Mouse (Mus musculus) ES-CJ7 (cell line): ENCODE measurements around the gene AW822073.
"Not testable (repeated sequence)": the region's sequence is repeated elsewhere in the genome, so short reads cannot be mapped to it uniquely, and the experiment has no call there.

Experiments used
- DNase-seq: peaks from one replicate; pipeline ENCODE4 v3.0.0; 2011; ENCODE audit warnings: low read depth, low spot score

The AW822073 gene

DNA sequence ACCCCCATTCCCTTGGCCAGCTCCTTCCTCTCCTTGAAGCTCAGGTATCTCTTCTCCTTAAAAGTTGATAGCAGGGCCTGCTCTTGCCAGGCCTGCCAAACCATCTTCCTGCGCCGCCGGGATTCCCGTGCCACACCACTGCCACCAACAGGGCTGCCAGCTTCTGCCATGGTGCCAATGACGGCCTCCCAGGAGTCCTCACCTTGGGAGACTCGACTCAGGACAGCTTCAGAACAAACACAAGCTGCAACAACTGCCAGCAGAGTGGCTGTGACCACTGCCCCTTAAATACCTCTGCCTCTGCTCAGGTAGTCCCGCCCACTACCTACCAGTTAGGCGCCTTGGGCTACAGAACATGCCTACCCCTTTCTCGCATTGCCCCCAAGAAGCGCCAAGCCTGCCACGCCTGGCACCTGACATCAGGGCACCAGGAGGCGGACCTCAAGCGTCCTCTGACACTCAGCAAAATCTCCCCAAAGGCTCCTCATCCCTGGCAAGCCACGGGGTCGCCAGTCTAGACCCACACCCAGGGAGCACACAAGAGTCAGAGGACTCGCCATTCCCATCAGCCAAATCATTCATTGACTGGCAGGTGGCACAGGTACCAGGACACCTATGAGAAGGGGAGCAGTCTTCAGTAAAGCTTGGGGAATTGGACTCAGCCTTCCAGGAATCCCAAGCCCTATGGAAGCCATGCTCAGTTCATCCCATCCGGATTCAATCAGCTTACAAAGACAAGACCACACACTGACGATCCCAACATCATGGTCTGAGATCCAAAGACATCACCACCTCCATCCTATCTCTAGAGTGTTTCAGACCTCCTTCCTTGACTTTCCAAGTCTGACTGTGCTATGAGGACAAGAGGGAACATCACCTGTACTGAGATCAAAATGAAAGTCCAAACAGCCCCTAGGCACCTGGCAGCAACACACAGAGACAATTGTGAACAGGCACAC is at the start of gene AW822073:
AW822073 (minus strand) TSS at position 104 of the 959 bp plus-strand sequence.
- DNase-seq, result peak; percentile 58

DNA sequence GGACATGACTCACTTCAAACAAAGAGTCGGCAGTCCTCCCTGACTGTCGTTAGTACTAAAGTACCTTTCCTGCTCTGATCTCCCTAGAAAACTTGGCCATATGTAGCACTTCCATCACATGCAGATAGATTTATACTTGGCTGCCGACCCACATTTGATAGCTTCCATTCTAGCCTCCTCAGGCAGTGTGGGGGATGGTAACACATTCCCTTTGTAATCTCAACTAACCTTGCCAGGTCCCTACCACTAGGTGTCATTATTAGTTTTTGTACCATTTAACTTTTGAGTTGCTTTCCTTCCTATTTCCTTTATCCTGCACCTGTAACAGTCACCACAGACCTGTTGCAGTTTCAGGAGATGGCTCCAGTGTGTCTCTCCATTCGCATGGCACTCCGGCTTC is 33.7 kb upstream of the AW822073 start:
- DNase-seq, result peak; percentile 58

DNA sequence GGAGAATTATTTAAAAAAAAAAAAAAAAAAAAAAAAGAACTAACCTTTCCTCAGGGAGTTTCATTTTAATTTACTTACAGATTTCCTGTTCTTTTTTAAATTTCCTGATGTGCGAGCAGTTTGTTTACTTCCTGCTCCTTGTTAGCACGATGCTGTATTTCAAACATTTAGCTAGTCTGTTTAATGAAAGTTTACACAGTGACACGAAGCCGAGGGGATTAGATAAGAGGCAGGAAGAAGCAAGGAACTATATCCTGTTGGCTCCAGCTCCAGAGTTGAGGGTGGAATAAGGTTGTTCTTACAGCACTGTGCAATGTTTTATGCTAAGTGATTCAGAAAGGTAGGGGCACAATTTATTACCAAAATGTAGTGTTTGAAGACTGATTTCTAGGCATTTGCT is 31.2 kb upstream of the AW822073 start:
- no peak for DNase-seq

DNA sequence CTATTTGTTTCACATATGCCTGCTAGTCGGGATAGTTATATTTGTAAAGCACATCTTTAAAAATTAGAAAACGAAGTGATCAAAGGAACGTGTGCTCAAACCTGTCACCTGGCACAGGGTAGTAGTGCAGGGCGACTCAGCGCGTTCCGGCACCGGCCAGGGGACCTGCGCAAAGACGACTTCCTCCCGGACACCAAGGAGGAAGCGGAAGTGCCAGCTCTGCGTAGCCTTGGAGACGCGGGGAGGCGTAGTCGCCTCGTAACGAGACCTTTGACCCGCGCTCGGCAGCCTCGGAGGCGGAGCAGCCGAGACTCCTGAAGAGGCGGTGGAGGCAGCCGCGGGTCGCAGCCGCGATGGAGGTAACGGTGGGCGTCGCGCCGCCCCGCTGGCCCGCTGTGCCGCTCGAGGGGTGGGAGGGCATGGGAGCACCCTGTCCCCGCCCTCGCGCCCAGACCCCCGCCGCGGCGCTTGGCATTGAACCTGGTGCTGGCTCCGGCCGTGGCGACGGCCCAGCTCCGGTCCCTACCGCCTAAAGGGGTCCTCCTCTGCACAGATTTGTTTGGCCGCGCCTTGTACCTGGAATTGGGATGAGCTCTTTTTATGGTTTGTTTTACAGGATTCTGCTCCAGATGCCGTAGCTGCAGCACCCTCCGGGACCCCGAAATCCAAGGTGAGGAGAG is 30.6 kb upstream of the AW822073 start, which contains the start of gene Gcc2:
Gcc2 (plus strand) TSS at position 285 of the 680 bp plus-strand sequence.
- DNase-seq, result peak; percentile 94

DNA sequence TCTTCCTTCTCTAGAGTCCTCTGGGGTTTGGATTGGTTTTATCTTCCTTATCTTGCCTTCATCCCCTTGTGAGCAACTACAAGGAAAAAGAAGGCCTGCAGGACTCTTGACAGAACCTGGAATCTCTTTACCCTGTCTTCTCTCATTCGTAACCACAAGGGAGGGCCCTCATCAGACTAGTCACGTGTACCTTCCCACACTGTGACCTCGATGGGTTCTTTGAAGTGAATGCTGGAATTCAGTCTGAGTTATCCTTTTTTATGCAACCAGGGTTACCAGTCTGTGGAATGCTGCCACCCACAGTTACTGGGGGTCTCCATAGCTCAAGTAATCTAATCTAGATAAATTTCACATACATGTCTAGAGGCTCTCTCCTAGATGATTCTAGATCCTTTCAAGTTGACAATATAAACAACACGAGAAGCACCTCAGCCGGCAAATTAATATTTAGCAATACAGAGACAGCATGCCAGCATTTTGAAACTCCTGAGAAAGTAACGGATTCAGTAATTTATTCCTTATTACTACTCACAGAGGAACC is 30.0 kb upstream of the AW822073 start:
- DNase-seq, result no peak

DNA sequence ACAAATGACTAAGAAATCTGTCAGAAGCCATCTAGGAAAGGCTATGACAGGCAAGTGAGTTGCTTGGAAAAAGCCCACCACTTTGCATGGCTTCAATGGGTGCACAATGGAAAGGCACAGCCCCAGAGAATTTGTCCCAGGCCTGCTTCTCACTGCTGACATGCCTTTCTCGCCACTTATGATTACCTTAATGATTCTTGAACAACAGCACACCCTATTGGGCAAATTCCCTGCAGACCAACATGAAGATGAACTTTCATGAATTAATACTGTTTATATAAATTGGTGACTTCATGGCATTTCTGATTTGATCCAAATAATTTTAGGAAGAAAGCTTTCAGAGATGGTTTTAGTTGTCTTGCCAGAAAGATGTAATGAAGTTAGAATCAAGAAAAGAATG is 24.8 kb upstream of the AW822073 start:
- DNase-seq, result peak; percentile 26

DNA sequence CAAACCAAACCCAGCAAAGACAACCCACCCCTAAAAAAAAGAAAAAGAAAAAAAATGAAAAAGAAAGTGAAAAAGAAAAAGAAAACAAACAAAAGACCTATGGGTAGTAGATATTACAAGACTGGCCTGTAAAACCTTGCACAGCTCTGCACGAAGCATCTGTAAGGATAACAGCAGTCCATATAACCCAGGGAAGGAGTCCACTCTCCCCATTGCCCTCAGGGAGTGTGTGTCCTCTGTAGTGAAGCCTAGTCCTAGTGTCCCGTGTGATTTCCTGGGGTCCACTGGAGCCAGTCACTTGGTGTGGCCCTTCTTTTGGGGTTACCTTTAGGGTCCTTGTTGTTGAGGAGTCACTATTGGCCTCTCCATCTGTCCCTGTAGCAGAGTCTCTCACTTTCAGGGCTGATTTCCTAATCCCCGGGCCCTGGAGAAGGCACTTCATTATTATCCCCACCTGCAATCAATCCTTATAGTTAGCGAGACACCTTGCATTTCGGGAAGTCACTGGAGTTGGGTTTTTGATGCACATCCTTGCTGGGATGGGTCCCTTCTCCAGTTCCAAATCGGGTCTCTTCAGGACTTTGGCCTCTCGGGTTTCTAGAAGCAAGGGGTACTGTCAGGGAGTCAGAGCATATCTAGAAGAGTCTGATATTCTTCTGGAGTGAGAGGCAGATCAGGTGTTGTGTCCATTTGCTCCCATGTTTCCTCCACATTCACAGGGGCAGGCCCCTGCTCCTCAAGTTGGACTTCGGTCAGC is 14.4 kb upstream of the AW822073 start:
- DNase-seq, result peak; percentile 46

DNA sequence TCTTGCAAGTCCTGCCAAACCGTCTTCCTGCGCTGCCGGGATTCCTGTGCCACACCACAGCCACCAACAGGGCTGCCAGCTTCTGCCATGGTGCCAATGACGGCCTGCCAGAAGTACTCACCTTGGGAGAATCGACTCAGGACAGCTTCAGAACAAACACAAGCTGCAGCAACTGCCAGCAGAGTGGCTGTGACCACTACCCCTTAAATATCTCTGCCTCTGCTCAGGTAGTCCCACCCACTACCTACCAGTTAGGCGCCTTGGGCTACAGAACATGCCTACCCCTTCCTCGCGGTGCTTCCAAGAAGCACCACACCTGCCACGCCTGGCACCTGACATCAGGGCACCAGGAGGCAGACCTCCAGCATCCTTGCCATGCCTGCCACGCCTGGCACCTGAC is 11.9 kb upstream of the AW822073 start, which contains the start of gene Gm4981:
Gm4981 (minus strand) TSS at position 89 of the 400 bp plus-strand sequence.
- no peak for DNase-seq

DNA sequence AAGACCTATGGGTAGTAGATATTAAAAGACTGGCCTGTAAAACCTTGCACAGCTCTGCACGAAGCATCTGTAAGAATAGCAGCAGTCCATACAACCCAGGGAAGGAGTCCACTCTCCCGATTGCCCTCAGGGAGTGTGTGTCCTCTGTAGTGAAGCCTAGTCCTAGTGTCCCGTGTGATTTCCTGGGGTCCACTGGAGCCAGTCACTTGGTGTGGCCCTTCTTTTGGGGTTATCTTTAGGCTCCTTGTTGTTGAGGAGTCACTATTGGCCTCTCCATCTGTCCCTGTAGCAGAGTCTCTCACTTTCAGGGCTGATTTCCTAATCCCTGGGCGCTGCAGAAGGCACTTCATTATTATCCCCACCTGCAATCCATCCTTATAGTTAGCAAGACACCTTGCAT is 10.3 kb upstream of the AW822073 start:
- not testable (repeated sequence) for DNase-seq

DNA sequence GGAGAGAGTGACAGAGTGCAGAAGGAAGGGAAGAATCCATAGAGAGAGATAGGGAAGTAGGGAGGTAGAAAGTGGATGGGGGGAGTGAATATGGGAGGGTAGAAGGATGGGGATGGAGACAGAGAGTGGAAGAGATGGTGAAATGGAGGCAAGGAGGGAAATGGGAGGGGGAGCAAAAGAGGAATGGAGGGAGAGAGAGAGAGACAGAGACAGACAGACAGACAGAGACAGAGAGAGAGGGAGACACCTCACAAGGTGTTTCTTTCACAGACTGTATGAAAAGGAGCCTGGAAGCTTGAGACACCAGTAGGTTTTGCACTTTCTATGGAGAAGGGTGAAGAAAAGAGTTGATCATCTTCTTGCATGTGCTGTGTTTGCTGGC is 9.0 kb upstream of the AW822073 start:
- not testable (repeated sequence) for DNase-seq

DNA sequence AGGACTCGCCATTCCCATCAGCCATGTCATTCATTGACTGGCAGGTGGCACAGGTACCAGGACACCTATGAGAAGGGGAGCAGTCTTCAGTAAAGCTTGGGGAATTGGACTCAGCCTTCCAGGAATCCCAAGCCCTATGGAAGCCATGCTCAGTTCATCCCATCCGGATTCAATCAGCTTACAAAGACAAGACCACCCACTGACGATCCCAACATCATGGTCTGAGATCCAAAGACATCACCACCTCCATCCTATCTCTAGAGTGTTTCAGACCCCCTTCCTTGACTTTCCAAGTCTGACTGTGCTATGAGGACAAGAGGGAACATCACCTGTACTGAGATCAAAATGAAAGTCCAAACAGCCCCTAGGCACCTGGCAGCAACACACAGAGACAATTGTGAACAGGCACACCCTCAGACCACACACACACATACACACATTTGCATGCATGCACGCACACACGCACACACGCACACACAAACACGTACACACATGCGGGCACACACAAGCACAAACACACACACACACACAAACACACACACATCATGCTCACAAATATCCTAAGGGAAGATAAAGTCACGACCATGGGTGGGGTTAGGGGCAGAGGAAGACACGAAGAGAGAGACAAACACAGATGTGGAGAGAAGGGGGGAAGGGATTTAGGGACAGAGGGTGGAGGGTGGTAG is 8.5 kb upstream of the AW822073 start:
- DNase-seq, result not testable (repeated sequence)

DNA sequence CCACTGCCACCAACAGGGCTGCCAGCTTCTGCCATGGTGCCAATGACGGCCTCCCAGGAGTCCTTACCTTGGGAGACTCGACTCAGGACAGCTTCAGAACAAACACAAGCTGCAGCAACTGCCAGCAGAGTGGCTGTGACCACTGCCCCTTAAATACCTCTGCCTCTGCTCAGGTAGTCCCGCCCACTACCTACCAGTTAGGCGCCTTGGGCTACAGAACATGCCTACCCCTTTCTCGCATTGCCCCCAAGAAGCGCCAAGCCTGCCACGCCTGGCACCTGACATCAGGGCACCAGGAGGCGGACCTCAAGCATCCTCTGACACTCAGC is 7.9 kb upstream of the AW822073 start, which contains the start of gene Duxf3:
Duxf3 (minus strand) TSS at position 35 of the 329 bp plus-strand sequence.
- DNase-seq, result not testable (repeated sequence)

DNA sequence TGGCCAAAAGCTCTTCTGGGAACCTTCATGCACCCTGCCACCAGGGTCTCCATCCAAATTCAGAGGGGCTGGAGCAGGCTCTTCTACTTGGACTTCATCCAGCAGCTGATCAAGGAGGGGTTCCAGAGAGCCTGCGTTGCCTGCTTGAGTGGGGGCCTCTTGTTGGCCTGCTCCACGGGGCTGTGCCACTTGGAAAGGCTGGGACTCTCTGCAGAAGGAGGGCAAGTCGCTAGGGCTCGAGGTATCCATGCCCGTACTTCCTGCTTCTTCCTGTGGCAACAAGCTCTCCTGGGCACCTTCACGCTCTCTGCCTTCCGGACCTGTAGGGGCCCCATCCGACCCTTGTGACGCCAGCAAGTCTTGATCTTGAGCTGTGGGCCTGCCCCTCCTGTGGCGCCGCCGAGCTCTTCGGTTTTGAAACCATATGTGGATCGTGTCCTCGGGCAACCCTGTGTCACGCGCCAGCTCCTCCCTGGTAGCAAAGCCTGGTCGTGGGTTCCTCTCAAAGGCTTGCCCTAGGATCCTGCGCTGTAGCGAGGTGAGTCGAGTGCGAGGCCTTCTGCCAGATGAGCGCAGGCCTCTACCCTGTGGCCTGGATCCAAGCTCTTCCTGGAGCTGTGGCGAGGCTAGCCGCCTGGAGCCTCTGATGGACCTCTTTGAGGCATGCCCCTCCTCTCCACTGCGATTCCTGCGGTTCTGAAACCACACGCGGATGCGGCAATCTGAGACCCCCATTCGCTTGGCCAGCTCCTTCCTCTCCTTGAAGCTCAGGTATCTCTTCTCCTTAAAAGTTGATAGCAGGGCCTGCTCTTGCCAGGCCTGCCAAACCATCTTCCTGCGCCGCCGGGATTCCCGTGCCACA is 7.3 kb upstream of the AW822073 start:
- DNase-seq, result peak; percentile 70

DNA sequence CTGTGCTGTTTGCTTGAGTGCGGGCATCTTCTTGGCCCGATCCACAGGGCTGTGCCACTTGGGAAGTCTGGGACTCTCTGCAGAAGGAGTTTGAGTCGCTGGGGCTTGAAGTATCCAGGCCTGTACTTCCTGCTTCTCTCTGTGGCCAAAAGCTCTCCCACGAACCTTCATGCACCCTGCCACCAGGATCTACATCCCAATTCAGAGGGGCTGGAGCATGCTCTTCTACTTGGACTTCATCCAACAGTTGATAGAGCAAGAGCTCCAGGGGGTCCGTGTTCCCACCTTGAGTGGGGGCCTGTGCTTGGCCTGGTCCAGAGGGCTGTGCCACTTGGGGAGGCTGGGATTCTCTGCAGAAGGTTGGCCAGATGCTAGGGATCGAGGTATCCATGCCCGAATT is 6.4 kb upstream of the AW822073 start:
- peak; percentile 42 for DNase-seq

DNA sequence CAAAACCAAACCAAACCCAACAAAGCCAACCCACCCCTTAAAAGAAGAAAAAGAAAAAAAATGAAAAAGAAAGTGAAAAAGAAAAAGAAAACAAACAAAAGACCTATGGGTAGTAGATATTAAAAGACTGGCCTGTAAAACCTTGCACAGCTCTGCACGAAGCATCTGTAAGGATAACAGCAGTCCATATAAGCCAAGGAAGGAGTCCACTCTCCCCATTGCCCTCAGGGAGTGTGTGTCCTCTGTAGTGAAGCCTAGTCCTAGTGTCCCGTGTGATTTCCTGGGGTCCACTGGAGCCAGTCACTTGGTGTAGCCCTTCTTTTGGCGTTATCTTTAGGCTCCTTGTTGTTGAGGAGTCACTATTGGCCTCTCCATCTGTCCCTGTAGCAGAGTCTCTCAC is 5.3 kb upstream of the AW822073 start:
- not testable (repeated sequence) for DNase-seq

DNA sequence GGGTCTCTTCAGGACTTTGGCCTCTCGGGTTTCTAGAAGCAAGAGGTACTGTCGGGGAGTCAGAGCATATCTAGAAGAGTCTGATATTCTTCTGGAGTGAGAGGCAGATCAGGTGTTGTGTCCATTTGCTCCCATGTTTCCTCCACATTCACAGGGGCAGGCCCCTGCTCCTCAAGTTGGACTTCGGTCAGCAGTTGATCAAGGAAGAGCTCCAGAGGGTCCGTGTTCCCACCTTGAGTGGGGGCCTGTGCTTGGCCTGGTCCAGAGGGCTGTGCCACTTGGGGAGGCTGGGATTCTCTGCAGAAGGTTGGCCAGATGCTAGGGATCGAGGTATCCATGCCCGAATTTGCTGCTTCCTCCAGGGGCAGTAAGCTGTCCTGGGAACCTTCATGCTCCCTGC is 3.1 kb upstream of the AW822073 start:
- DNase-seq, result not testable (repeated sequence)

DNA sequence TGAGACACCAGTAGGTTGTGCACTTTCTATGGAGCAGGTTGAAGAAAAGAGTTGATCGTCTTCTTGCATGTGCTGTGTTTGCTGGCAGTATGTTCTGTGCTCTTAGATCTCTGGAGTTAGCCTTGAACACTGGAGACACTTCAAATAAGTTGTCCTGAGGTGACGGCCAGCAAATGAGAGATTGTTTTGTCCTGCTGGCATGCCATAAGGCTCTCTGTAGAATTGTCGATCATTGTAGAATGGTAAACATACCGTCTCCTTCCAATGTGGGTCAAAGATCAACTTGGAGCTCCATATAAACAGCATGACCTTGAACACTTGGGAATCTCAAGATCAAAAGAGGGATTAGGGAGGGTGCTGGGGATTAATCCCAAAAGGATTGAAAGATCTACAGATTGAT is 1.6 kb upstream of the AW822073 start:
- DNase-seq, result peak; percentile 52

DNA sequence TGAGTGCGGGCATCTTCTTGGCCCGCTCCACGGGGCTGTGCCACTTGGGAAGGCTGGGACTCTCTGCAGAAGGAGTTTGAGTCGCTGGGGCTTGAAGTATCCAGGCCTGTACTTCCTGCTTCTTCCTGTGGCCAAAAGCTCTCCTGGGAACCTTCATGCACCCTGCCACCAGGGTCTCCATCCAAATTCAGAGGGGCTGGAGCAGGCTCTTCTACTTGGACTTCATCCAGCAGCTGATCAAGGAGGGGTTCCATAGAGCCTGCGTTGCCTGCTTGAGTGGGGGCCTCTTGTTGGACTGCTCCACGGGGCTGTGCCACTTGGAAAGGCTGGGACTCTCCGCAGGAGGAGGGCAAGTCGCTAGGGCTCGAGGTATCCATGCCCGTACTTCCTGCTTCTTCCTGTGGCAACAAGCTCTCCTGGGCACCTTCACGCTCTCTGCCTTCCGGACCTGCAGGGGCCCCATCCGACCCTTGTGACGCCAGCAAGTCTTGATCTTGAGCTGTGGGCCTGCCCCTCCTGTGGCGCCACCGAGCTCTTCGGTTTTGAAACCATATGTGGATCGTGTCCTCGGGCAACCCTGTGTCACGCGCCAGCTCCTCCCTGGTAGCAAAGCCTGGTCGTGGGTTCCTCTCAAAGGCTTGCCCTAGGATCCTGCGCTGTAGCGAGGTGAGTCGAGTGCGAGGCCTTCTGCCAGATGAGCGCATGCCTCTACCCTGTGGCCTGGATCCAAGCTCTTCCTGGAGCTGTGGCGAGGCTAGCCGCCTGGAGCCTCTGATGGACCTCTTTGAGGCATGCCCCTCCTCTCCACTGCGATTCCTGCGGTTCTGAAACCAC is 541 bp downstream of the AW822073 start:
- DNase-seq, result peak; percentile 62

DNA sequence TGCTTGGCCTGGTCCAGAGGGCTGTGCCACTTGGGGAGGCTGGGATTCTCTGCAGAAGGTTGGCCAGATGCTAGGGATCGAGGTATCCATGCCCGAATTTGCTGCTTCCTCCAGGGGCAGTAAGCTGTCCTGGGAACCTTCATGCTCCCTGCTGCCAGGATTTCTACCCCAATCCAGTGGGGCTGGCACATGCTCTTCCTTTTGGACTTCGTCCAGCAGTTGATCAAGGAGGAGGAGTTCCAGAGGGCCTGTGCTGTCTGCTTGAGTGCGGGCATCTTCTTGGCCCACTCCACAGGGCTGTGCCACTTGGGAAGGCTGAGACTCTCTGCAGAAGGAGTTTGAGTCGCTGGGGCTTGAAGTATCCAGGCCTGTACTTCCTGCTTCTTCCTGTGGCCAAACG is 1.6 kb downstream of the AW822073 start:
- DNase-seq, result not testable (repeated sequence)
